Mouse (Mus musculus): ENCODE measurements around the gene Gm7861. TPM values are rescaled to one million over a fixed set of nuclear protein-coding genes. Genes with fewer than 3 reads are reported as not detected.

Gm7861 gene
- polyA plus RNA-seq (2012; rRNA removed; ENCODE audit: low replicate concordance): not detected in 2 replicates

GRCm38 (mm10) chr8:21594408-21594807 is at the start of gene Gm7861:
Gene Gm7861, minus strand, starts transcription at chr8:21594508.

GRCm38 (mm10) chr8:21617883-21618282 is 23.6 kb upstream of the Gm7861 start, which contains the start of gene Defa26:
Gene Defa26, plus strand, starts transcription at chr8:21618183.

GRCm38 (mm10) chr8:21582706-21583105 is 11.6 kb downstream of the Gm7861 start, which contains the start of gene Defa28:
Gene Defa28, plus strand, starts transcription at chr8:21583006.

GRCm38 (mm10) chr8:21565086-21565485 is 29.2 kb downstream of the Gm7861 start, which contains the start of gene Defa37:
Gene Defa37, plus strand, starts transcription at chr8:21565386.

Other genes starting within 250 kb of the Gm7861 start
- not detected in 2 replicates for gene Defa2, start 216.0 kb downstream of the Gm7861 start, polyA plus RNA-seq (2012; rRNA removed; ENCODE audit: low replicate concordance)
- not detected in 2 replicates for gene Defa33, start 202.7 kb downstream of the Gm7861 start, polyA plus RNA-seq (2012; rRNA removed; ENCODE audit: low replicate concordance)
- not detected in 2 replicates for gene Defa36, start 167.1 kb downstream of the Gm7861 start, polyA plus RNA-seq (2012; rRNA removed; ENCODE audit: low replicate concordance)
- not detected in 2 replicates for gene Gm7849, start 137.9 kb downstream of the Gm7861 start, polyA plus RNA-seq (2012; rRNA removed; ENCODE audit: low replicate concordance)
- gene Defa20, start 85.2 kb downstream of the Gm7861 start, polyA plus RNA-seq (2012; rRNA removed; ENCODE audit: low replicate concordance): not detected in 2 replicates
- not detected in 2 replicates for gene Defa32, start 65.5 kb downstream of the Gm7861 start, polyA plus RNA-seq (2012; rRNA removed; ENCODE audit: low replicate concordance)
- gene Defa37, start 29.1 kb downstream of the Gm7861 start, polyA plus RNA-seq (2012; rRNA removed; ENCODE audit: low replicate concordance): not detected in 2 replicates
- not detected in 2 replicates for gene Defa28, start 11.5 kb downstream of the Gm7861 start, polyA plus RNA-seq (2012; rRNA removed; ENCODE audit: low replicate concordance)
- not detected in 2 replicates for gene Defa26, start 23.7 kb upstream of the Gm7861 start, polyA plus RNA-seq (2012; rRNA removed; ENCODE audit: low replicate concordance)
- gene Defa17, start 61.3 kb upstream of the Gm7861 start, polyA plus RNA-seq (2012; rRNA removed; ENCODE audit: low replicate concordance): not detected in 2 replicates
- not detected in 2 replicates for gene Defa34, start 71.3 kb upstream of the Gm7861 start, polyA plus RNA-seq (2012; rRNA removed; ENCODE audit: low replicate concordance)
- gene AY761184, start 109.1 kb upstream of the Gm7861 start, polyA plus RNA-seq (2012; rRNA removed; ENCODE audit: low replicate concordance): not detected in 2 replicates
- not detected in 2 replicates for gene Defa24, start 140.0 kb upstream of the Gm7861 start, polyA plus RNA-seq (2012; rRNA removed; ENCODE audit: low replicate concordance)
- gene Defb50, start 229.0 kb upstream of the Gm7861 start, polyA plus RNA-seq (2012; rRNA removed; ENCODE audit: low replicate concordance): not detected in 2 replicates
- gene Defb2, start 245.4 kb upstream of the Gm7861 start, polyA plus RNA-seq (2012; rRNA removed; ENCODE audit: low replicate concordance): not detected in 2 replicates